ENCODE assay signal across 24 mouse cellular contexts in the genomic region with DNA sequence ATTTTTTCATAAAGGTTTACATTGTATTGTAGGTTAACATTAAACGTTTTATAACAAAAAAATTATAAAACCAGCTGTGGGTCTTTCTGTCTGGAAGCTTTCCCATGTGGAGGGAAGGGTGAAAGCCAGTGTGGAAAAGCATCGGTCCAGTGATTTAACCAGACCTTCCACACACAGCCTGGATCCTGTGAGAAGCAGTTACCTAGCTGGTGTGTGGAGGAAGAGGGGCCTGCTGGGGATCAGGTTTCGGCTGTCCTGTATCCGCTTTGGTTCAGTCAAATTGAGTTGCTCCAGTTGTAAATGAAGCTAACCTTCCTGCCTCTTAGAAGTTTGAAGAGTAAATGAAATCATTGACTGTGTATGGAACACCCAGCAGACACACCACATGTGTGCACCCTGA. TPM values are rescaled to one million over a fixed set of nuclear protein-coding genes. Genes with fewer than 3 reads are reported as not detected.
A peak's percentile ranks its signal among the peaks of the same experiment; 100 is the strongest.
DNase-seq lines count a peak whose midpoint lies in the region; ATAC-seq and TF ChIP-seq lines count a peak whose summit lies in the region.
"Had no signal": no experiment of that assay in that cellular context is flagged by ENCODE, and none has a peak within 500 bp of the region (broad histone marks: within the 10 kb centered on the region; RNA-seq: fewer than 3 reads in every experiment).

No protein-coding gene starts in this region.

- no peaks in the 10 kb centered on the region for H3K27me3 ChIP-seq in kidney, adult 2 months (replicated peaks; ENCODE audit: control insufficient read depth, insufficient read depth, low read length)
- no peaks in the 10 kb centered on the region for H3K27me3 ChIP-seq in kidney, embryonic 15.5 days
- H3K27me3 ChIP-seq in kidney, postnatal 0 days (ENCODE audit: insufficient read depth, low read length) = no peaks in the 10 kb centered on the region
- no peaks in the 10 kb centered on the region for H3K27me3 ChIP-seq in Patski
- H3K27me3 ChIP-seq: embryonic facial prominence, embryonic 13.5 days; embryonic facial prominence, embryonic 15.5 days; forebrain, embryonic 12.5 days had no signal

- 0 out of 2 replicates have a peak overlapping the region, but pooled peaks have one; percentile 7 for H3K27ac ChIP-seq in kidney, adult 2 months (ENCODE audit: insufficient read depth, low read depth, low read length)
- peak overlapping the region; percentile 84 for H3K27ac ChIP-seq in kidney, embryonic 15.5 days
- H3K27ac ChIP-seq in kidney, postnatal 0 days = peak overlapping the region; percentile 37; the same call in 1 of the 2 replicates
- H3K27ac ChIP-seq: embryonic facial prominence, embryonic 13.5 days; embryonic facial prominence, embryonic 15.5 days; forebrain, embryonic 10.5 days; forebrain, embryonic 12.5 days had no signal

- no peaks in the 10 kb centered on the region for H3K9me3 ChIP-seq in kidney, embryonic 15.5 days (replicated peaks)
- no peaks in the 10 kb centered on the region for H3K9me3 ChIP-seq in kidney, postnatal 0 days (replicated peaks; ENCODE audit: low read length)
- H3K9me3 ChIP-seq: embryonic facial prominence, embryonic 13.5 days; embryonic facial prominence, embryonic 15.5 days; forebrain, embryonic 10.5 days; forebrain, embryonic 12.5 days had no signal

- CTCF ChIA-PET in Patski (lab: Charles Lee) = no interaction called here

- in situ Hi-C loops in Patski (cut with MboI; ENCODE audit: low pct_unique_long_range_greater_than_20kb) = no loop called here

- DNase-seq in kidney, adult 2 months = peak; percentile 23
- no peak for DNase-seq in kidney, postnatal 10 days
- DNase-seq in kidney, adult 11 months = no peak
- peak; percentile 54 for DNase-seq in kidney, postnatal 0 days (ENCODE audit: low spot score)
- no peak for DNase-seq in kidney, postnatal 25 days
- DNase-seq in Patski (ENCODE audit: low read depth, low spot score) = no peak
- no peak for DNase-seq in cerebellum, postnatal 10 days
- DNase-seq: adrenal gland, postnatal 14 days; cerebellum, adult 11-12 months; cerebellum, adult 2 months; cerebellum, adult 9-10 months; cerebellum, postnatal 14 days; cerebellum, postnatal 36 days; embryo, embryonic 11 days had no signal

- no peak overlapping the region for H3K4me2 ChIP-seq in kidney, embryonic 15.5 days
- no peak overlapping the region for H3K4me2 ChIP-seq in kidney, postnatal 0 days (ENCODE audit: low read length)
- H3K4me2 ChIP-seq: embryonic facial prominence, embryonic 13.5 days; embryonic facial prominence, embryonic 15.5 days; forebrain, embryonic 12.5 days had no signal

- no peak for TF ChIP-seq POLR2A in kidney, adult 2 months (IDR thresholded peaks at IDR 0.05; ENCODE audit: low read depth, low read length)

- peaks cover 13% of the 10 kb centered on the region for H3K4me1 ChIP-seq in kidney, adult 2 months (ENCODE audit: control insufficient read depth, insufficient read depth, low read length)
- H3K4me1 ChIP-seq in kidney, embryonic 15.5 days = peaks cover 20% of the 10 kb centered on the region
- 0 out of 2 replicates have a peak, but pooled peaks cover 4% of the 10 kb centered on the region for H3K4me1 ChIP-seq in kidney, postnatal 0 days (replicated peaks; ENCODE audit: insufficient read depth, low read length)
- H3K4me1 ChIP-seq: embryonic facial prominence, embryonic 13.5 days; embryonic facial prominence, embryonic 15.5 days; forebrain, embryonic 10.5 days; forebrain, embryonic 12.5 days had no signal

- TF ChIP-seq CTCF in kidney, adult 2 months (conservative IDR thresholded peaks at IDR 0.05; ENCODE audit: insufficient read depth, insufficient read length, low read depth, low read length) = no peak
- no peak for TF ChIP-seq CTCF in kidney, postnatal 0 days (IDR thresholded peaks at IDR 0.05; ENCODE audit: low read depth)
- TF ChIP-seq CTCF in Patski (IDR thresholded peaks at IDR 0.05) = no peak

- H3K36me3 ChIP-seq in kidney, adult 2 months (ENCODE audit: control insufficient read depth, insufficient read depth, low read length) = no peaks in the 10 kb centered on the region; the same call in 1 of the 2 replicates
- H3K36me3 ChIP-seq in kidney, embryonic 15.5 days = peaks cover 52% of the 10 kb centered on the region
- peaks cover 17% of the 10 kb centered on the region for H3K36me3 ChIP-seq in kidney, postnatal 0 days (ENCODE audit: insufficient read depth, low read length)

- POLR2A ChIA-PET in Patski (lab: Charles Lee) = interaction anchor here (0.6 kb wide), 1 partner anchor 29 kb away, joined by 3 read pairs; no protein-coding TSS in a partner anchor

- no peak overlapping the region for H3K4me3 ChIP-seq in kidney, adult 2 months (ENCODE audit: insufficient read depth, low read depth, low read length)
- H3K4me3 ChIP-seq in kidney, embryonic 15.5 days (replicated peaks) = no peak overlapping the region
- no peak overlapping the region for H3K4me3 ChIP-seq in kidney, postnatal 0 days (replicated peaks; ENCODE audit: low read depth, low read length)
- H3K4me3 ChIP-seq: embryonic facial prominence, embryonic 13.5 days; embryonic facial prominence, embryonic 15.5 days; erythroblast, embryonic 14.5 days; forebrain, embryonic 10.5 days; forebrain, embryonic 12.5 days had no signal

- ATAC-seq in kidney, embryonic 15.5 days (replicated peaks; ENCODE audit: low FRiP score) = peak; percentile 73; the same call in 1 of the 2 replicates
- peak; percentile 47 for ATAC-seq in kidney, postnatal 0 days (replicated peaks; ENCODE audit: low FRiP score, low read depth)
- peak; percentile 51 for ATAC-seq in Patski
- ATAC-seq: activated CD4-positive, CD25-positive, alpha-beta regulatory T cell, adult 4 months; forebrain, embryonic 14.5 days; forebrain, embryonic 16.5 days had no signal

- WGBS in kidney, adult 2 months = 41% methylated on average over 4 of the region's 4 CpGs
- 38% methylated on average over 4 of the region's 4 CpGs for WGBS in kidney, embryonic 15.5 days
- 43% methylated on average over 4 of the region's 4 CpGs for WGBS in kidney, postnatal 0 days

- no peak overlapping the region for H3K9ac ChIP-seq in kidney, embryonic 15.5 days
- no peak overlapping the region for H3K9ac ChIP-seq in kidney, postnatal 0 days (ENCODE audit: low read depth, low read length)
- H3K9ac ChIP-seq: embryonic facial prominence, embryonic 13.5 days; embryonic facial prominence, embryonic 15.5 days; forebrain, embryonic 12.5 days had no signal

RNA-seq across cellular contexts. Expression of a gene that starts 29.7 kb away (rescaled TPM):
- 191 and 192 TPM in 2 replicates for polyA plus RNA-seq in kidney, adult 2 months (2012; rRNA removed)
- 78.5 and 83.8 TPM in 2 replicates for polyA plus RNA-seq in kidney, embryonic 15.5 days (2015; fragmentation: Nextera tagmentation; extraction: Ambion mirVana)
- polyA plus RNA-seq in kidney, postnatal 0 days (2015; fragmentation: Nextera tagmentation; extraction: Ambion mirVana) = 63.0 and 77.4 TPM in 2 replicates
- 115 TPM for polyA plus RNA-seq in Patski (2021)

RNA-seq across cellular contexts. Expression of a gene that starts 37.3 kb away (rescaled TPM):
- 31.3 and 37.9 TPM in 2 replicates for polyA plus RNA-seq in kidney, adult 2 months (2012; rRNA removed)
- 5.4 TPM in 2 replicates for polyA plus RNA-seq in kidney, embryonic 15.5 days (2015; fragmentation: Nextera tagmentation; extraction: Ambion mirVana)
- polyA plus RNA-seq in kidney, postnatal 0 days (2015; fragmentation: Nextera tagmentation; extraction: Ambion mirVana) = 10.0 and 10.9 TPM in 2 replicates
- polyA plus RNA-seq in Patski (2021) = not detected
- polyA plus RNA-seq: embryonic facial prominence, embryonic 11.5 days; embryonic facial prominence, embryonic 13.5 days; embryonic facial prominence, embryonic 15.5 days; erythroblast, embryonic 14.5 days; forebrain, embryonic 12.5 days had no signal

RNA-seq across cellular contexts. Expression of a gene that starts 42.4 kb away (rescaled TPM):
- 26.3 and 27.9 TPM in 2 replicates for polyA plus RNA-seq in kidney, adult 2 months (2012; rRNA removed)
- polyA plus RNA-seq in kidney, embryonic 15.5 days (2015; fragmentation: Nextera tagmentation; extraction: Ambion mirVana) = 77.2 and 77.4 TPM in 2 replicates
- 61.2 and 63.6 TPM in 2 replicates for polyA plus RNA-seq in kidney, postnatal 0 days (2015; fragmentation: Nextera tagmentation; extraction: Ambion mirVana)
- polyA plus RNA-seq in Patski (2021) = 64.0 TPM

RNA-seq across cellular contexts. Expression of a gene that starts 52.9 kb away (rescaled TPM):
- 102 and 119 TPM in 2 replicates for polyA plus RNA-seq in kidney, adult 2 months (2012; rRNA removed)
- polyA plus RNA-seq in kidney, embryonic 15.5 days (2015; fragmentation: Nextera tagmentation; extraction: Ambion mirVana) = 44.8 and 45.6 TPM in 2 replicates
- 67.6 and 68.7 TPM in 2 replicates for polyA plus RNA-seq in kidney, postnatal 0 days (2015; fragmentation: Nextera tagmentation; extraction: Ambion mirVana)
- polyA plus RNA-seq in Patski (2021) = 33.9 TPM

Comparison
In these comparisons a context has a peak if more than half of its experiments do, and no peak if none do; other contexts are left out.
1. DNase-seq: peak in kidney, adult 2 months (single experiment) and kidney, postnatal 0 days (single experiment); none in kidney, postnatal 10 days (single experiment), kidney, adult 11 months (single experiment), kidney, postnatal 25 days (0 of 2), Patski (single experiment) and cerebellum, postnatal 10 days (0 of 2).
2. H3K27ac ChIP-seq: peak in every context shown above with its lines; median percentile 84 in kidney, embryonic 15.5 days; 37 in kidney, postnatal 0 days; 7 in kidney, adult 2 months.
3. Peak in every context shown above with its lines, with median percentiles within 50 percentile points of each other: ATAC-seq.